Mouse (Mus musculus): Measurements from ENCODE around the gene Galnt7. TPM values are rescaled to one million over a fixed set of nuclear protein-coding genes. Genes with fewer than 3 reads are reported as not detected.

Galnt7 gene
- polyA plus RNA-seq, 1 experiment from 2014 or later, result 14.4 TPM

- Histone ChIP-seq H3K27ac (ENCODE audit: low read depth) (no peak overlapping the region), H3K36me3 (ENCODE audit: insufficient read depth) (no peaks in the 10 kb centered on the region), H3K4me2 (no peak overlapping the region), H3K27me3 (ENCODE audit: insufficient read depth, low read length) (no peaks in the 10 kb centered on the region), H3K9me3 (ENCODE audit: low read depth, low read length) (no peaks in the 10 kb centered on the region), H3K9ac (no peak overlapping the region), H3K4me1 (ENCODE audit: insufficient read depth) (no peaks in the 10 kb centered on the region), H3K4me3 (ENCODE audit: low read depth, low read length) (no peak overlapping the region)
- ATAC-seq (ENCODE audit: insufficient read depth) (no peak), DNase-seq (no peak)
- no peak for TF ChIP-seq CTCF (IDR thresholded peaks at IDR 0.05; ENCODE audit: low read depth)
- WGBS, result 86% methylated on average over 3 of the region's 3 CpGs
Observed at GRCm38 (mm10) chr8:57595853-57596252, 57.0 kb downstream of the Galnt7 start.

- DNase-seq (no peak), ATAC-seq (ENCODE audit: insufficient read depth) (peak; percentile 47; the same call in 1 of the 2 replicates)
- TF ChIP-seq CTCF (IDR thresholded peaks at IDR 0.05; ENCODE audit: low read depth), result no peak
- Histone ChIP-seq H3K4me1 (ENCODE audit: insufficient read depth) (no peaks in the 10 kb centered on the region), H3K9me3 (ENCODE audit: low read depth, low read length) (no peaks in the 10 kb centered on the region), H3K4me3 (ENCODE audit: low read depth, low read length) (no peak overlapping the region), H3K4me2 (no peak overlapping the region), H3K27me3 (ENCODE audit: insufficient read depth, low read length) (no peaks in the 10 kb centered on the region), H3K36me3 (ENCODE audit: insufficient read depth) (no peaks in the 10 kb centered on the region), H3K27ac (ENCODE audit: low read depth) (no peak overlapping the region), H3K9ac (no peak overlapping the region)
- WGBS, result 36% methylated on average over 6 of the region's 6 CpGs
Observed at GRCm38 (mm10) chr8:57594175-57594885, 58.5 kb downstream of the Galnt7 start.

- Histone ChIP-seq H3K9ac (no peak overlapping the region), H3K4me1 (ENCODE audit: insufficient read depth) (no peaks in the 10 kb centered on the region), H3K27me3 (ENCODE audit: insufficient read depth, low read length) (no peaks in the 10 kb centered on the region), H3K4me3 (ENCODE audit: low read depth, low read length) (no peak overlapping the region), H3K4me2 (no peak overlapping the region), H3K9me3 (ENCODE audit: low read depth, low read length) (no peaks in the 10 kb centered on the region), H3K36me3 (ENCODE audit: insufficient read depth) (no peaks in the 10 kb centered on the region), H3K27ac (ENCODE audit: low read depth) (no peak overlapping the region)
- DNase-seq (no peak), ATAC-seq (ENCODE audit: insufficient read depth) (no peak)
- TF ChIP-seq CTCF (IDR thresholded peaks at IDR 0.05; ENCODE audit: low read depth), result no peak
- WGBS, result 67% methylated on average over 7 of the region's 7 CpGs
Observed at GRCm38 (mm10) chr8:57592604-57593003, 60.2 kb downstream of the Galnt7 start.

- DNase-seq, result no peak
- H3K27me3 ChIP-seq (ENCODE audit: insufficient read depth, low read length), result no peaks in the 10 kb centered on the region
Observed at GRCm38 (mm10) chr8:57591681-57592080, 61.2 kb downstream of the Galnt7 start.

GRCm38 (mm10) chr8:57590015-57590414 is 62.8 kb downstream of the Galnt7 start:
- Histone ChIP-seq H3K4me3 (ENCODE audit: low read depth, low read length) (no peak overlapping the region), H3K4me2 (no peak overlapping the region), H3K27me3 (ENCODE audit: insufficient read depth, low read length) (no peaks in the 10 kb centered on the region), H3K9me3 (ENCODE audit: low read depth, low read length) (no peaks in the 10 kb centered on the region), H3K9ac (no peak overlapping the region), H3K27ac (ENCODE audit: low read depth) (no peak overlapping the region), H3K36me3 (ENCODE audit: insufficient read depth) (no peaks in the 10 kb centered on the region), H3K4me1 (ENCODE audit: insufficient read depth) (no peaks in the 10 kb centered on the region)
- WGBS, result 74% methylated on average over 8 of the region's 8 CpGs
- no peak for ATAC-seq (ENCODE audit: insufficient read depth)
- DNase-seq, result no peak
- TF ChIP-seq CTCF (IDR thresholded peaks at IDR 0.05; ENCODE audit: low read depth), result no peak

More at GRCm38 (mm10) chr8:57591681-57592080, 61.2 kb downstream of the Galnt7 start:
- 87% methylated on average over 4 of the region's 4 CpGs for WGBS
- H3K36me3 ChIP-seq (ENCODE audit: insufficient read depth), result no peaks in the 10 kb centered on the region
- H3K4me3 ChIP-seq (ENCODE audit: low read depth, low read length), result no peak overlapping the region
- H3K9me3 ChIP-seq (ENCODE audit: low read depth, low read length), result no peaks in the 10 kb centered on the region
- H3K4me2 ChIP-seq, result no peak overlapping the region
- ATAC-seq (ENCODE audit: insufficient read depth), result no peak
- H3K9ac ChIP-seq, result no peak overlapping the region
- no peak for TF ChIP-seq CTCF (IDR thresholded peaks at IDR 0.05; ENCODE audit: low read depth)
- H3K27ac ChIP-seq (ENCODE audit: low read depth), result no peak overlapping the region
- H3K4me1 ChIP-seq (ENCODE audit: insufficient read depth), result no peaks in the 10 kb centered on the region

GRCm38 (mm10) chr8:57589176-57589575 is 63.7 kb downstream of the Galnt7 start:
- Histone ChIP-seq H3K4me2 (no peak overlapping the region), H3K36me3 (ENCODE audit: insufficient read depth) (no peaks in the 10 kb centered on the region), H3K9ac (no peak overlapping the region), H3K4me1 (ENCODE audit: insufficient read depth) (no peaks in the 10 kb centered on the region), H3K27ac (ENCODE audit: low read depth) (no peak overlapping the region), H3K4me3 (ENCODE audit: low read depth, low read length) (no peak overlapping the region), H3K9me3 (ENCODE audit: low read depth, low read length) (no peaks in the 10 kb centered on the region), H3K27me3 (ENCODE audit: insufficient read depth, low read length) (no peaks in the 10 kb centered on the region)
- no peak for TF ChIP-seq CTCF (IDR thresholded peaks at IDR 0.05; ENCODE audit: low read depth)
- DNase-seq (no peak), ATAC-seq (ENCODE audit: insufficient read depth) (no peak)
- 87% methylated on average over 9 of the region's 9 CpGs for WGBS

- no peak overlapping the region for H3K4me2 ChIP-seq
- 84% methylated on average over 1 of the region's 1 CpGs for WGBS
- no peaks in the 10 kb centered on the region for H3K9me3 ChIP-seq (ENCODE audit: low read depth, low read length)
- H3K36me3 ChIP-seq (ENCODE audit: insufficient read depth), result no peaks in the 10 kb centered on the region
- H3K27me3 ChIP-seq (ENCODE audit: insufficient read depth, low read length), result no peaks in the 10 kb centered on the region
- no peaks in the 10 kb centered on the region for H3K4me1 ChIP-seq (ENCODE audit: insufficient read depth)
- no peak for ATAC-seq (ENCODE audit: insufficient read depth)
- no peak overlapping the region for H3K9ac ChIP-seq
- no peak for DNase-seq
- no peak for TF ChIP-seq CTCF (IDR thresholded peaks at IDR 0.05; ENCODE audit: low read depth)
- no peak overlapping the region for H3K27ac ChIP-seq (ENCODE audit: low read depth)
- H3K4me3 ChIP-seq (ENCODE audit: low read depth, low read length), result no peak overlapping the region
Observed at GRCm38 (mm10) chr8:57588604-57589003, 64.2 kb downstream of the Galnt7 start.

Measured in lung, embryonic 14.5 days (tissue).